Mouse (Mus musculus) hindlimb bud, embryonic 11.5 days (tissue): ENCODE measurements around the gene Azi2.

Experiments used
- DNase-seq: peaks from one replicate; pipeline ENCODE4 v3.0.0-alpha.2; 2012; ENCODE audit warnings: low read depth, low spot score; ENCODE audit errors: extremely low spot score

Azi2 gene

DNA sequence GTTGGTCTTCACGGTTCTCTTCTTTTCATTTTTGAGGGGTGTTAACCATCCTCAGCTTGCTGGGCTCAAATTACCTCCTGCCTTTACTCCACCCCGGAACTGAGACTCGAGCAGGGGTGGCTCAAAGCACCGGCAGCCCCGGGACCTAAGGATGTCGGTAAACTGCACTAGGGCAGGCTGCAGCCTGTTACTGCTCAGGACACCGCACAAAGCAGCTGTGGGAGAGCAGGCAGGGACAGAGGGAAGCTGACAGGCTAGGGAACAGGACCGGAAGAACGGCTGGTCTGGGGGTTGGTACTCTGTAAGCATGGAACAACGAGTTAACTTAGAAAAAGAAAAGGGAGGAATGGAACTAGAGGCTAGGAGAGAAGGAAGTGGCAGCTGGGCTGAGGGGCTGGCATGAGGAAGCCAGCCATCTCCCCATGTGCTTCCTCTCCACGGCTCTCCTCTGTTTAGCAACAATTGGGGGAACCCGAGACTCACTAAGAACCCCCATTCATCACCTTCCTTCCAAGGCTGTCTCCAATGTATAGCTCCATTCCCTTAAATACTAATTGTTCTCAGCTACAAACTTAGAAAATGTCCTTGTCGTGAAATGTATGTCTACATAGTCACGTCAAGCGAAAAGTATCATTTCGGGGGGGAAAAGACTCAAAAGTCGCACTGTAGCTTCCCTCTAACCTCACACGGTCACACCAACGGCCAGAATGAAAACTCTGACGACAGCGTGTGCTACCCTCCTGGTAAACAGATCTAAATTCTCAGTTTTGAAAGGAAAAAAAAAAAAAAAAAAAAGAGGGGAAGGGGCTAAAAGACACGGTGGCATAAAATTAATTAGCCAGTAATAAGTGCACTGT, 42.5 kb downstream of the Azi2 start:
- DNase-seq, result no peak

DNA sequence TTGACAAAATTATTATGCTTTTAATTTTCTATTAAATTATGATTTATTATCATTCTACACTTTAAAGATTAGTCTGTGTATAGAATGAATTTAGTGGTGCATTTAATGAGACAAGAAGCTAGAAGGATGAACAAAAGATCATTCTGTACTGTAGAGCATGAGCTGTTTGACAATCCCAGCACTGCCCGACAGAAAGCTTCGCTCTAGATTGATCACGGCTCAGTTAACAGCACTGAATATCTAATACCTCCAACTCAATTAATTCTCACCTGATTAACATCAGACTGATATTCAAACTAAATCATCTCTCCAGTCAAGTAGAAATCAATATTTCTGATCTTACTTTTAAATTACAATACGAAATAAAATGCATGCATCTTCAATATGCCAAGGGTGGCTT, 43.5 kb downstream of the Azi2 start:
- no peak for DNase-seq

DNA sequence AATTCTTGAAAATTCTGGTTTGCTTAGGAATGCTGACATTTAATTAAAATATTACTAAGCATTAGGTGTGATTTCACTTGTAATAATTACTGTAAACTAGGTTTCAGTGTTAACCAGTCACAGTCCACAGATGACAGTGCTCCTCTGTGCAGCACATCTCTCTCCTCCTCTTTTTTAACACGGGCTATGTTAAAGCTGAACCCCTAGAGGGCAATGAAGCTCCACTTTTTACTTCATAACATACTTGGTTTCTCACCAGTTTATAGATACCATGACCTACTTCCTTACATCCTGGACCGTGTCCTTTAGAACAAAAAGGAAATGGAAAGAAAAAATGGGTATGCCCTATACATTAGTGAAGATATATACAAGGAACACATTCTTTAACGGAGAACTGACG, 59.1 kb downstream of the Azi2 start:
- no peak for DNase-seq

DNA sequence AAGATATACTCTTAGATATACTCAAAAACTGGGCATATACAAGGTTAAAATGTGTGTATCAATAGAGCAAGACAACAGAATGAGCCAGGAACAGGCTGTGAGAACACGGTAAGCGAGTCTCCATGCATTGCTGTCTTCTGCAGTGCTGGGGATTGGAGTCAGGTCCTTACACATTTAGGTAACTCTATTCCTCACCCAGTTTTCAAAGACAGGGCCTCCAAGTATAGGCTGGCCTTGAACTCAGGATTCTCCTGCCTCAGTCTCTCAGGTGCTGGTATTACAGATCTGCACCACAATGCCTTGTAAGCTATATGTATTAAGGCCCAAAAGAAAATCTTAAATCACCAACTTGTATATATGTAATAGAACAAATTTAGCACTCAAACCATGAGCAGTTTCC, 60.2 kb downstream of the Azi2 start:
- no peak for DNase-seq

DNA sequence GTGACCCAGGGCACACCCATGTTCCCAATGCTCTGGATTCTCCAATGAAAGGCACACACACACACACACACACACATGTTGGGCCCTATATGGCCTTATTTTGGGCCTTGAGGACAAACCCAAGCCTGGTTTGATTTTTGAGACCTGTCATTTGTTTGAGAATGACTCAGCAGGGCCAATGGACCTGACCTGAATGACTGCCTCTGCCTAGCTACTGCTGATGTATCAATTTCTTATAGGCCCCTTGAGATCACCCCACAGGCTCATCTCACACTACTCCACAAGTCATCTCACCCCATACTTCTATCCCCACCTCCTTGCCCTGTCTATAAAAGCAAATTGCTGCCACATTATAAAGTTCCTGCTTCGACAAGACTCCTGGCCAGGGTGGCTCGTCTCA, 61.5 kb downstream of the Azi2 start:
- no peak for DNase-seq

DNA sequence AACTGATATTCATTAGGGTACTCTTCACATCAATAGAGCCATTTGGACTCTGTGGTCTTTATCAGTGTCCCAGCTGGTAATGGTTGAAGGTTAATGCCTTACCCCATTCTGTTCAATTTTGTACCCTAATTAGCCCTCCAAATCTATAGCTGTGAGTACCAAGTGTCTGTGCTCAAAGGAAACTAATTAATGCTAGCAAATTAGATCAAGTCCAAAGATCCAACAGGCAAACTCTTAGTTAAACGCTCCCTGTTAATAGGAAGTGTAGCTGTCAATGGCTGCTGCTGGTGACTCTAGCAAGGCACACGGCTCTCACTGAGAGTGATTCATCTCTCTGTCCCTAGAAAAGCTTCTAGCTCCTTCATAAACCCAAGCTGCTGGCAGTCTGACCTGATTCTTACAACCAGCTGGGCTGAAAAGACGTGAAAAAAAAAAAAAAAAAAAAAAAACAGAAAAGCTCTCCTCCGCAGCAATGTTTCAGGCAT, 68.3 kb downstream of the Azi2 start:
- no peak for DNase-seq

DNA sequence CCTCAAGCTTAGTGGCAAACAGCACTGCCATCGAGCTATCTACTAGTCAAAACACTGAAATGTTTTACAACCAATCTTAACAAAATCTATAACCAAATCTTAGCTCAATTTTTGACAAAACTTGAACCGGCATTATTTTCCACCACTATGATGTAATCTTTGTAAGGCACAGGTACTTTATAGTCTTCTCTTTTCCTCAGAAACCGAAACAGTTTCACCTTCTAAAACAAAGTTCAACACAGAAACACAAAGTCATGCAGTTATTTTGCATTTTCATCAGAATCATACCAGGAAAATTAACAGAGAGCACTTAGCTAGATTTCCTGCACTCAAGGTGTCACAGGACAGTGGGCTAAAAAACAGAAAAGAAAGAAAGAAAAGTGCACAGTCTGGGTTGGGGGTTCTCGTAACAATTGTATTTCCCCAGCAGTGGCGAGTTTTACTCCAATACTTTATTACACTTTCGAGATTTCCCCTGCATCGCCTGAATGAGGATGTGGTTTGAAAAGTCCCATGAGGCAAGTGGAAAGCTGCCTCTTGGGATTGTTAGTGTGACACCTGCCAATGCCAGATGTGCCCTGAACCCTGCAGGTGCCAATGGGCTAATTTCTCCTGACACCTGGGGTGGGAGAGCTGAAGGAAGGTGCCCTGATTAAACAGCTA, 69.5 kb downstream of the Azi2 start:
- DNase-seq, result no peak

DNA sequence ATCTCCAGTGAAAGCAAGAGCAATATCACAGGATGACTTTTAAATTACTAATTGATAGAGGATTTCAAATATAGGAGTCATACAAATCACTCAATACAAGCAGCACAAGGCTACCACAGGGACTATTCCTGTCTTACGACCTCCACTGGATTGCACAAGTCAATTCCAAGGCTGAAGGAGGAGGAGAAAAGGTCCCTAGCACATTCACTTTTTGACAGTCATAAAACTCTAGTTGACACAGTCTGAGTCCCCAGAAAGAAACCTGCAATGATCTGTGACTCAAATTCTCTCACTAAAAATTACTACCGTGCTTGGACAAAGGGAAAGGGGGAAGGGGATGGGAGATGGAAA, 70.0 kb downstream of the Azi2 start:
- DNase-seq, result no peak
